Mouse (Mus musculus): ENCODE results near the gene Alad.

DNA sequence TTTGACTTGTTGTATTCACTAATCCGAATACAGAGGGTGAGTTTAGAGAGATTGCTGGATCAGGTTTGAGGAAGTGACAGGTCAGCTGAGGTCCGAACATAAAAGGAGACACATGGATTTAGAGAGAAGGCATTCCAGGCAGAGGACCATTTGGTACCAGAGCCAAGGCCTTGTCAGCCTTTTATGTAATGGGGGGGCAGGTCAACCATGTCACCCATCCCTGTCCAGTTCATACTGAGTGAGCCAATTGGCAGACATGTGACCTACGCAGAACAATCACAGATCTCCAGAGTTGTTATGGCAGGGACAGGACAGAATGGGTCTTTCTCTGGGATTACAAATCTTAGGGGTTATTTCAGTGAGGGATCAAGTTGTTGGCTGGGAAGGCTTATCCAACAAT, 13.7 kb downstream of the Alad start:
- TF ChIP-seq CTCF (IDR thresholded peaks at IDR 0.05; ENCODE audit: low read depth) (no peak), EP300 (optimal IDR thresholded peaks at IDR 0.05) (no peak)

All from stomach, postnatal 0 days (tissue).